Mouse (Mus musculus): ENCODE results near the gene Sh2d1b2.
"Not testable (repeated sequence)": the region's sequence is repeated elsewhere in the genome, so short reads cannot be mapped to it uniquely, and the experiment has no call there.

Gene Sh2d1b2

DNA sequence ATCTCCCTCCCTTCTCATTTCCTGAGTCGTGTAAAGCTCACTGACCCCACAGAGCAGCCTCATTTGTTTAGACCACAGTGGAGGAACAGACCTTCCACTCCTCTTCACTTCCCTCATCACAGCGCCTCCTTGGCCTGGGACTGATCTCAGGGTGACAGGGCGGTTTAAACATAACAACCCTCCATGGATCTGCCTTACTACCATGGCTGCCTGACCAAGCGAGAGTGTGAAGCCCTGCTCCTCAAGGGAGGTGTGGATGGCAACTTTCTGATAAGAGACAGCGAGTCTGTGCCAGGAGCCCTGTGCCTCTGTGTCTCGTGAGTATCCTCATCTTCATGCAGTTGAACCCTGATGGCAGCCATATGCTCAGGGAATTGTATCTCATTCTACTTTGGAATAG is at the start of gene Sh2d1b2:
TSS of gene Sh2d1b2 (plus strand) at position 62 of the 400 bp plus-strand sequence.
- DNase-seq, result not testable (repeated sequence)

DNA sequence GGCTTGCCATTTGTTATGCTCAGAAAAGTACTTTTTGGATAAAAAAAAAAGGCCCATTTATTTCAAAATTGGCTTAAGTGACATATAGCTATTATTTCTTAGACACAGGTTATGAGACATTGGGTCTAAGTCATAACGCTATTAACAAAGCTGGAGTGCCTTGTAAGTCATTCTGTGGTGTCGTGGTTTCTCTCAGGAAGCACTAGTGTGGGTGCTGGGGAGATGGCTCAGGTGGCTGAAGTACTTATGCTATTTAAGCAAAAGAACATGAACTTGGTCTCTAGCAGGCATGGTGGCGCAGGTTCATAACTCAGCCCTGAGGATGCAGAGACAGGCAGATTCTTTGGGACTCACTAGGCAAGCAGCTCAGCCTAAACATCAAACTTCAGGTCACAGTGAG is 47.4 kb upstream of the Sh2d1b2 start:
- DNase-seq, result no peak

GRCm38 (mm10) chr1:170186531-170186930 is 46.0 kb upstream of the Sh2d1b2 start:
- no peak for DNase-seq

DNA sequence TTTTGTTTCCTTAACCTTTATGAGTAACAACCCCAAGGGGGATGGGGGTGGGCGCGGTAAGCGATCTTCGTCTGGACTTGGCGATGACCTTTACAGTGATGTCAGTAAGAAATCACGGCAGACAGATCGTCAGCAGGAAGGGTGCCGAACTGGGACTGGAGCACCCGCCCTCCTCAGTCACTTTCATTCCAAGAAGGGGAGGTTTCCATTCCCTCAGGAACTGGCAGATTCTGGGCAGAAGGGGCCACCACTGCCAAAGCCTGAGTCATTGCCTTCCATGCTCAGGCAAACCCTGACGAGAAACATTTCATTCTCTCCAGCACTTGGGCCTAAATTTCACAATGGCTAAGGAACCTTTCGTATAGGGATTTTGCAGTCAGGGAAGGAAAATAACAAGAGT is 43.9 kb upstream of the Sh2d1b2 start:
- DNase-seq, result no peak

DNA sequence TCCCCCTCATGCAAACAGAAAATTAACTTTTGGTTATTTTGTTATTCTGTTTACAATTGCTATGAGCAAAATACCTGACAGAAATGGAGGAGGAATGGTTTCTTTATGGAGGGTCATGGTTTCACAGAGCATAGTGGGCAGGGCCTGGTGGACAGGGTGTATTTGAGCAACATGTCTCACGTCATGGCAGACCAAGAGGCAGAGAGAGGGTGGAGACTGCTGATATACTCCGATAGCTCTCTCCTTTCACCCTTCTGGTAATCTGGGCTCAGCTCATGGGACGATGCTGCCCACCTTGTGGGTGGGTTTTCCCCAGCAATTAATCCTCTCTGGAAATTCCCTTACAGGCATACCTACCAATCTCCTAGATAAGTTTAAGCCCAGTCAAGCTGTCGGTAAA is 42.3 kb upstream of the Sh2d1b2 start:
- no peak for DNase-seq

GRCm38 (mm10) chr1:170191925-170192324 is 40.6 kb upstream of the Sh2d1b2 start:
- no peak for DNase-seq

- no peak for DNase-seq
Measured at GRCm38 (mm10) chr1:170196211-170196610, 36.3 kb upstream of the Sh2d1b2 start.

DNA sequence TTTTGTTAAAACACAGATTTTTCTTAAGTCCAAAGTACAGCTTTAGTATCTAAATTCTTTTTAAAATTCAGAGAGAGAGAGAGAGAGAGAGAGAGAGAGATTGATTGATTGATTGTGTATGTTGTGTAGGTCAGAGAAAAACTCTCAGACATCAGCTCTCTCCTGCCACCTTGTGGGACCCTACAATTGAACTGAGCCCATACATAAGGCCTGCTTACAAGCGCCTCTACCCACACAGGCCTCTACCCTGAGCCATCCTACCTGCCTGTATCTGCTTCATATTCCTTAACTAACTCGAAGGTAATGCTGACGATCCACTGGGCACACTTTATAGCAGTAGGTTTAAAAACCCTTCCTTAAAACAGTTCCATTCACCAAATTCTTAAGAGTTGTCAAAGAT is 32.2 kb upstream of the Sh2d1b2 start:
- peak in 1 of 2 experiments; percentile 33 for DNase-seq

- DNase-seq, result no peak
Measured at GRCm38 (mm10) chr1:170206395-170206794, 26.2 kb upstream of the Sh2d1b2 start.

- DNase-seq, result no peak
Measured at GRCm38 (mm10) chr1:170213181-170213879, 19.2 kb upstream of the Sh2d1b2 start.

- DNase-seq, result no peak
Measured at GRCm38 (mm10) chr1:170214383-170214756, 18.2 kb upstream of the Sh2d1b2 start.

DNA sequence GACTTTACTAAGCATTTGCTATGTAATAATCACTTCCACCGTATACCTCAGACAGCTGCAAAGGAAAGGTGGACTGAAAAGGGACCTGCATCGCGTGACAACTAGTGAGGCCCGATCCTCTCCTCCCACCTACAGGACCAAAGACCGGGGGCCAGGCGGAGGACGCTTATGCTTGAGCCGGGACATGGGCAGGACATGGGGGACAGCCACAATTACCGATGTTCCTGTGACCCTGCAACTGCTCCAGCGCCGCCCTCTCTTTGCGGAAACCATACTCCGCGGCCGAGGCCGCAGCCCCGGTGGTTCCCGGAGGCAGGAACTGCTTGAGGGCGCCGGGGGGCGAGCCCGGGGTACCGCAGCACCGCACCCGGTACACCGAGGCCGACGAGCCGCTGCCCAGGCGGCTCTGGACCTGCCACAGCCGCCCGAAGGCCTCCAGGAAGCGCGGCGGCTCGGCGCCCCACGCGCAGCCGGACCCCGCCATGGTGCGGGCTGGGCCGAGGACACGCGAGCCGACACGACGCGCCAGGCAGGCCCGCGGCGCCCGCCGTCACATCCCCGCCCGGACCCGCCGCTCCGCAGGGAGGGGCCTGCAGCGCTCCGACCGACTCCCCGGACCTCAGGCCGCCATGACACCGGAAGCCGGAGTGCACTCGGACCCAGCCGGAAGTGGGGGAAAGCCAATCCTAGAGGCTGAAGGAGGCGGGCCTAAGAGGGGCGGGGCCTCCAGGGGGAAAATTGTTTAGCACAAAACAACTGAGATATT is 17.6 kb upstream of the Sh2d1b2 start, which contains the start of gene Uhmk1:
TSS of gene Uhmk1 (minus strand) at position 641 of the 766 bp plus-strand sequence.
- peak; percentile 80 to 87 for DNase-seq

GRCm38 (mm10) chr1:170215590-170215989 is 17.0 kb upstream of the Sh2d1b2 start:
- DNase-seq, result no peak

DNA sequence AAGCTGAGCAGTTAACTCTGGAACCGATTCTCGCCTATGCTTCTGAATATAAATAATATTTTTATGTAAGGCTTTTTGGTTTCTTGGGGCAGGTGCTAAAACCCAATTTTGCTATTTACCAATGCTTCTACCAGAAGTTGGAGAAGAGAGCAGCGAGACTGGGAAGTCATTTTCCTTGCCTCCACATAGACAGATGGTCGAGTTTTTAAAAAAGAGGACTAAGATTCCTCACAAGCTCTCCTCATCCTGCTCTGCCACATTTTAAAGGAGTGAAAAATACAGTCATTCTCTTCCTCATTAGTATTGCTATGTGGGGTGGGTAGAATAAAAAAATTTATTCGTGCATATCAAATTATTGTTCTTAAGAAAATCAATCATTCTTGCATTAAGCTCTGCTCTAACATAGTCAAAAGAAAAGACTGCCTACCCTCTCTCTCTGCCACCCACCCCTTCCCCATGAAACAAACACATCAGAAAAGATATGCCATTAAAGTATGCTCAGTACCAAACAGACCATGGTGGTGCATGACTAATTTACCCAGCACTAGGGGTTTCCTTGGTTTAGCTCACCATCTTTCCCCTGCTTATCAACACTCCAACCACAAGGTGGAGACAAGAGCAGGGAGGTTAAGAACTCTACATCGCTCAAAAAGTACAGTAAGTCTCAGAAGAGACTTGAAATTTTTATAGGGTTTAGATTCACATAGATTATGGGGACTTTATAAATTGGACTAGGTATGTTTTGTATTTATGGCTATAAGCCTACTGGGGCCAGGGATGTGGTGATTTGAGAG is 14.3 kb upstream of the Sh2d1b2 start:
- DNase-seq, result no peak

DNA sequence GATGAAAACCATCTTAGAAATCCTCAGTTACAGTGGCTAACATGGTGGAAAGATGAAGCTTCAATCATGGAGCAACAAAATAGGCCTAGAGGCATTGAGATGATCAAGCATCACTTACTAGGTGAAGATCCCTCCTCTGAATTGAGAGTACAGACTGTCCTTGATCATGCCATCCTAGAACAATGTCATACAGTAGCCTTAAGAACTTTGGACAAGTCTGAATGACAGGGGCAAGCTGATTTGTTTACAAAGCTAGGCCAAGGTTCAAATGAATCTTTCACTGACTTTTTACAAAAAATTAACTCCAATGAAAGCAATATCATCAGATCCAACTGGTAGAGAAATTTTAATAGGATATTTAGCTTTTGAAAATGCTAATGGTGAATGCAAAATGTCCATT is 12.2 kb upstream of the Sh2d1b2 start:
- no peak for DNase-seq

- DNase-seq, result no peak
Measured at GRCm38 (mm10) chr1:170223276-170223675, 9.3 kb upstream of the Sh2d1b2 start.

DNA sequence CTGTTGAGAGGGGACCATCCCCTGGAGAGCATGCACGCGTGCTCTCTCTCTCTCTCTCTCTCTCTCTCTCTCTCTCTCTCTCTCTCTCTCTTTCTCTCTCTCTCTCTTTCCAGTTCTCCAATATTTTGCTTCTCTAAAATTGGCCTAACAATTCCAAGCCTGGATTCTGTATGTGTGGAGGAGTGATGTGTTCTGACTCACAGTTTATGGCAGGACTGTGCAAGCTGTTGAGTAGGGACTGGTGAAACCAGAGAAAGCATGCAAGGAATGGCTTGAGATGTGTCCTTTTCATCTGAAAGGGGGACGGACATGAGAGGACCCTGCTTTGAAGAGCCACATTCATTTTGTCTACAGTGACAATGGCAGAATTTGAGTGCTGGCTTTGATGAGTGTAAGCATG is 12.5 kb downstream of the Sh2d1b2 start:
- DNase-seq, result no peak

- no peak for DNase-seq
Measured at GRCm38 (mm10) chr1:170254893-170255559, 22.5 kb downstream of the Sh2d1b2 start.

- peak; percentile 68 to 71 for DNase-seq
Measured at GRCm38 (mm10) chr1:170255560-170255910, 23.0 kb downstream of the Sh2d1b2 start.

DNA sequence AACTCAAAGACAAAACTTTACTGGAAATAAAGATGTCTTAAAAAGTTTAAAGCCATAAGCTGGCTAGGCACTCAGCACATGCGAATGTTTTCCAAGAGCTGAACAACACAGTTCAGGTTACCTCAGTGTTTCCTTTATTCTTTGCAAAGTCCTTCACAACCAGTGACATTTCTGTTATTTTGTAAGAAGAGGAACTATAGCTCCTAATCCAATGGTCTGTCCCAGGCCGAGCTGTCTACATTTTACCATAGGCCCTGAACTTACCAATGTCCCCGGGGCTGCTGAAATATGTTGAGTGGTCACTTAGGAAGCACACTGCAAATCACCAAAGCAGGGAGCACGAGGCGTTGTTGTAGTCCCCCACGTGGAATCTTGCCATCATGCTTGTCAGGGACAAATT is 37.7 kb downstream of the Sh2d1b2 start:
- no peak for DNase-seq

DNA sequence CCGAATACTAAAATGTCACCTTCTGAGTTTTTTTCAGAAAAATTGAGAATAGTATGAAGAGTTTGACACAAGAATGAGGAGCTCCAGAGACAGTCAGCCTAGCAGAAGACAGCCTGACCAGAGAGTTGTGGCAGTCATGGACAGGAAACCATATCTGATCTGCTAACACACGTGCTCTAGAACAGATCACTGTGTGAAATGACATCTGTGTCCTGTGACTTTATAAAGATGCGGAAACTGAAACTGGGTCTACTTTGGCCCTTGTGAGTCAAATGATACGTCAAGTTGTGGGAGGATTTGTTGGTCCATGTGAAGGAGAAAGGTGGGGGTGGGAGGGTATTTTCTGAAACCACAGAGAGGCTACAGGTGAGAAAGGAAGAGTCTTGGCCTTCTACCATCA is 38.1 kb downstream of the Sh2d1b2 start:
- no peak for DNase-seq

- no peak for DNase-seq
Measured at GRCm38 (mm10) chr1:170273252-170273651, 40.7 kb downstream of the Sh2d1b2 start.

GRCm38 (mm10) chr1:170277016-170277415 is 44.5 kb downstream of the Sh2d1b2 start, which contains the start of gene Sh2d1b1:
Gene Sh2d1b1, plus strand, starts transcription at chr1:170277320.
- no peak for DNase-seq
